Mouse (Mus musculus) midbrain, embryonic 11.5 days (tissue): ENCODE results near the gene Gm49383. TPM values are rescaled to one million over a fixed set of nuclear protein-coding genes. Genes with fewer than 3 reads are reported as not detected.
"Not testable (repeated sequence)": the region's sequence is repeated elsewhere in the genome, so short reads cannot be mapped to it uniquely, and the experiment has no call there.

Source experiments
- ATAC-seq: fragments of 200-750 bp; cut with Nextera tagmentation; 2 replicates; pipeline ENCODE4 v1.8.0; 2017; ENCODE audit warnings: moderate TSS enrichment, moderate library complexity; ENCODE audit not compliant: low FRiP score
- DNase-seq: peaks from one replicate; pipeline ENCODE4 v3.0.0; 2015; ENCODE audit warnings: low spot score; ENCODE audit errors: missing footprints
- H3K27ac ChIP-seq: fragments of 300-500 bp; sonication (generic); 2 replicates; pipeline ENCODE4 v1.5.1; 2014; ENCODE audit warnings: low read depth, low read length
- H3K27me3 ChIP-seq: fragments of 300-500 bp; sonication (generic); 2 replicates; pipeline ENCODE4 v1.6.1; 2014; ENCODE audit warnings: mild to moderate bottlenecking, low read length, moderate library complexity, mixed read lengths; ENCODE audit not compliant: control insufficient read depth, insufficient read depth
- H3K36me3 ChIP-seq: fragments of 300-500 bp; sonication (generic); 2 replicates; pipeline ENCODE4 v1.6.1; 2014; ENCODE audit warnings: mild to moderate bottlenecking, low read length, moderate library complexity, mixed read lengths; ENCODE audit not compliant: control insufficient read depth, insufficient read depth
- H3K4me1 ChIP-seq: fragments of 300-500 bp; sonication (generic); 2 replicates; pipeline ENCODE4 v1.6.1; 2014; ENCODE audit warnings: low read length; ENCODE audit not compliant: control insufficient read depth, insufficient read depth
- H3K4me2 ChIP-seq: fragments of 300-500 bp; sonication (generic); 2 replicates; pipeline ENCODE4 v1.6.1; 2014; ENCODE audit warnings: mild to moderate bottlenecking, moderate library complexity
- H3K4me3 ChIP-seq: fragments of 300-500 bp; sonication (generic); 2 replicates; pipeline ENCODE4 v1.5.1; 2014; ENCODE audit warnings: low read depth, low read length
- H3K9ac ChIP-seq: fragments of 300-500 bp; sonication (generic); 2 replicates; pipeline ENCODE4 v1.6.1; 2014; ENCODE audit warnings: low read length
- H3K9me3 ChIP-seq: fragments of 300-500 bp; sonication (generic); 2 replicates; pipeline ENCODE4 v1.6.1; 2016; ENCODE audit warnings: low read length; ENCODE audit not compliant: control insufficient read depth
- whole genome bisulfite sequencing: fragments of 180-500 bp; shearing (Covaris S2); extraction: QIAGEN DNeasy Blood & Tissue Kit; methylation state at CpG from one replicate; pipeline ENCODE4 v1.1.7; 2014; 5-methylcytosine and 5-hydroxymethylcytosine counted together
- polyA plus RNA-seq: library from polyadenylated mRNA; unstranded; fragments of >200 nt; fragmentation: Nextera tagmentation; extraction: Ambion mirVana; gene quantifications from 2 replicates; pipeline ENCODE4 v1.2.1, GENCODE M21; 2014

The Gm49383 gene
- polyA plus RNA-seq, 1 experiment from 2014 or later, result 38.9 TPM

DNA sequence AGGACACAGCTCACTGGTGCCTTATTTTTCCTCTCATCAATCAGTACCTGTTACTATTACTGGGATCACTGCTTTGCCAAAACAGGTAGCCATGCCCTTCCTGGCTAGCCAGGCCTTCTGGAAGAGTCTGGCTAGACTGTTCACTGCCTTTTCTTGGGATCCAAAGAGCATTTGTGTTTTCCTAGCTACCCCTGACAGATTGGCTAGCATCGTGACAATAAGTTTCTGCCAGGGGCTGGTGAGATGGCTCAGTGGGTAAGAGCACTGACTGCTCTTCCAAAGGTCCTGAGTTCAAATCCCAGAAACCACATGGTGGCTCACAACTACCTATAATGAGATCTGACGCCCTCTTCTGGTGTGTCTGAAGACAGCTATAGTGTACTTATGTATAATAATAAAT lies 36.2 kb downstream of the Gm49383 start:
- not testable (repeated sequence) for H3K36me3 ChIP-seq, H3K4me2 ChIP-seq, H3K4me1 ChIP-seq, ATAC-seq, H3K9ac ChIP-seq, H3K27me3 ChIP-seq, H3K4me3 ChIP-seq, H3K27ac ChIP-seq, H3K9me3 ChIP-seq, DNase-seq
- WGBS, result 75% methylated on average over 2 of the region's 2 CpGs

DNA sequence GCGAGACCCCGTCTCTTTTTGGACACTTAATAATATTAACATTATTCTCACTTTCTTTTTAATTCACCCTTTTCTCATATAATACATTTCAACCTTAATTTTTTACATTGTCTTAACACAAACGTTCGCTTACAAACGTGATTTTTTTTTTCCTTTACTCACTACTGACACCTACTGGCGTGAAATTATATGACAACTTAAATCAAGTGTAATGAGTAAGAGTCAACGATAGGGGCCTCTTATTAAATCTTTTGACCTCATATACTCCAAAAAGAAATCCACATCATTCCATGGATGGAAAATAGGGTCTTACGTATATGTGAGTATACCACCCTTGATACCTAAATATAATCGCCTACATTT lies 37.3 kb downstream of the Gm49383 start:
- WGBS, result 8% methylated on average over 9 of the region's 9 CpGs
- peaks cover 3% of the 10 kb centered on the region; the same call in 1 of the 2 replicates for H3K4me1 ChIP-seq
- ATAC-seq, result no peak; the same call in 1 of the 2 replicates
- H3K27me3 ChIP-seq, result no peaks in the 10 kb centered on the region
- no peak overlapping the region; the same call in 1 of the 2 replicates for H3K4me2 ChIP-seq
- H3K27ac ChIP-seq, result no peak overlapping the region
- no peak overlapping the region for H3K4me3 ChIP-seq
- no peaks in the 10 kb centered on the region; the same call in 1 of the 2 replicates for H3K36me3 ChIP-seq
- DNase-seq, result peak; percentile 97
- H3K9me3 ChIP-seq, result no peaks in the 10 kb centered on the region
- H3K9ac ChIP-seq, result no peak overlapping the region

- H3K27ac ChIP-seq, result peak within 1 kb of the TSS; percentile 83
- not testable (repeated sequence) for H3K27me3 ChIP-seq, H3K4me1 ChIP-seq, H3K9me3 ChIP-seq, H3K36me3 ChIP-seq
- DNase-seq (peak; percentile 100), ATAC-seq (peak; percentile 99)
- peak within 1 kb of the TSS; percentile 71 for H3K4me3 ChIP-seq
- H3K4me2 ChIP-seq, result peak within 1 kb of the TSS; percentile 53
- WGBS, result under 1% methylated on average over 58 of the region's 68 CpGs
- H3K9ac ChIP-seq, result peak within 1 kb of the TSS; percentile 93
These were observed 37.9 kb downstream of the Gm49383 start, which contains the start of gene Rps29 for GRCm38 (mm10) chr12:69158765-69159577. Gene Rps29 (minus strand): TSS chr12:69159186.

GRCm38 (mm10) chr12:69158366-69158764 lies 38.5 kb downstream of the Gm49383 start:
- Histone ChIP-seq H3K27ac (peak overlapping the region; percentile 83), H3K4me3 (peak overlapping the region; percentile 71), H3K9ac (peak overlapping the region; percentile 93), H3K36me3 (no peaks in the 10 kb centered on the region; the same call in 1 of the 2 replicates), H3K4me1 (peaks cover 3% of the 10 kb centered on the region; the same call in 1 of the 2 replicates), H3K4me2 (peak overlapping the region; percentile 53), H3K9me3 (no peaks in the 10 kb centered on the region), H3K27me3 (no peaks in the 10 kb centered on the region)
- ATAC-seq (no peak), DNase-seq (no peak)
- under 1% methylated on average over 19 of the region's 19 CpGs for WGBS

- DNase-seq, result no peak
- Histone ChIP-seq H3K4me1 (peaks cover 3% of the 10 kb centered on the region; the same call in 1 of the 2 replicates), H3K27ac (no peak overlapping the region), H3K9ac (no peak overlapping the region), H3K4me2 (no peak overlapping the region), H3K4me3 (no peak overlapping the region), H3K9me3 (no peaks in the 10 kb centered on the region), H3K27me3 (no peaks in the 10 kb centered on the region), H3K36me3 (no peaks in the 10 kb centered on the region; the same call in 1 of the 2 replicates)
- no peak for ATAC-seq
- WGBS, result 100% methylated on average over 2 of the region's 2 CpGs
These were observed 39.8 kb downstream of the Gm49383 start for GRCm38 (mm10) chr12:69157107-69157506.

DNA sequence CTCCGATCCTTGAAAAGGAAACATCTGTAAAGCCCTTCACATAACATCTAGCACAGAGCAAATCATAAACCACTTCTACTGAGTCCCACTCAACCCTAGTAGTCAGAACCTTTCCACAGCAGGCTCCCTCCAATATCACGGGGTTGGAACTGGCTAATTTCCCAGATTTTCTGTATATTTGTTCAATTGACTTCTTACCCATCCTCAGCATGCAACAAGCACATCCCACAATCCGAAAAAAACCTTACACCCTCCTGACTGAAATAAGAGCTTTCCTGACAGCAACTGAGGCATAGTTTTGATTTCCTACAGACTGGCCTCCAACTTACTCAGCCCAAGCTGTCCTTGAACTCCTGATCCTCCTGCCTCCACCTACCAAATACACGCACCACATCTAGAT lies 40.5 kb downstream of the Gm49383 start:
- ATAC-seq (no peak), DNase-seq (no peak)
- no peak overlapping the region for H3K4me3 ChIP-seq
- H3K9me3 ChIP-seq, result no peaks in the 10 kb centered on the region
- H3K27ac ChIP-seq, result no peak overlapping the region
- no peak overlapping the region for H3K9ac ChIP-seq
- no peaks in the 10 kb centered on the region; the same call in 1 of the 2 replicates for H3K36me3 ChIP-seq
- 91% methylated on average over 4 of the region's 4 CpGs for WGBS
- no peaks in the 10 kb centered on the region for H3K27me3 ChIP-seq
- H3K4me2 ChIP-seq, result no peak overlapping the region
- H3K4me1 ChIP-seq, result peaks cover 3% of the 10 kb centered on the region; the same call in 1 of the 2 replicates

- Histone ChIP-seq H3K4me2 (no peak overlapping the region), H3K27ac (no peak overlapping the region), H3K27me3 (no peaks in the 10 kb centered on the region), H3K4me3 (no peak overlapping the region), H3K9ac (no peak overlapping the region), H3K36me3 (no peaks in the 10 kb centered on the region; the same call in 1 of the 2 replicates), H3K4me1 (peaks cover 3% of the 10 kb centered on the region; the same call in 1 of the 2 replicates), H3K9me3 (no peaks in the 10 kb centered on the region)
- 81% methylated on average over 2 of the region's 2 CpGs for WGBS
- DNase-seq, result no peak
- ATAC-seq, result no peak
These were observed 41.0 kb downstream of the Gm49383 start for GRCm38 (mm10) chr12:69155923-69156322.

DNA sequence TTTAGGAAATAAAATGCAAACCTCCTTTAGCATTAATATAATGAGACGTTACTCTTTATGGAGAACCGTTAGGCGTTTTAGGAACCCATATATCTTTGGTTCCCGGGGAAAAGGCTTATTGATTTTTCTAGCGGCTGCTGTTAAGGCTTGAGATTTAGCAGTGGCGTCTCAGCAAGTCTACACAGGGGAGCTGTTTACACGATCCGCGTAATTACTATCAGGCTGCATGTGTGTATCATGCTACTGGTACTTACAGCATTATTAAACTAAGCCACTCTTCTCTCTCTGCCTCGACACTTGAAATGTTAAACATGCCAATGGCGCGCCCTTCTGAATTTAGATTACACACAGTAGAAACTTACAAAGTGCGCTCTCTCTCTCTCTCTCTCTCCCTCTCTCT lies 46.9 kb downstream of the Gm49383 start:
- DNase-seq (no peak), ATAC-seq (no peak)
- no peaks in the 10 kb centered on the region for H3K9me3 ChIP-seq
- H3K9ac ChIP-seq, result no peak overlapping the region
- H3K27ac ChIP-seq, result no peak overlapping the region
- WGBS, result 85% methylated on average over 13 of the region's 13 CpGs
- no peaks in the 10 kb centered on the region for H3K36me3 ChIP-seq
- H3K4me1 ChIP-seq, result no peaks in the 10 kb centered on the region
- H3K4me2 ChIP-seq, result no peak overlapping the region
- no peaks in the 10 kb centered on the region for H3K27me3 ChIP-seq
- H3K4me3 ChIP-seq, result no peak overlapping the region

GRCm38 (mm10) chr12:69147166-69147735 lies 49.7 kb downstream of the Gm49383 start:
- Histone ChIP-seq H3K4me2 (no peak overlapping the region), H3K9me3 (no peaks in the 10 kb centered on the region), H3K4me1 (no peaks in the 10 kb centered on the region), H3K27ac (no peak overlapping the region), H3K36me3 (no peaks in the 10 kb centered on the region), H3K27me3 (no peaks in the 10 kb centered on the region), H3K9ac (no peak overlapping the region), H3K4me3 (no peak overlapping the region)
- no peak for ATAC-seq
- no peak for DNase-seq
- WGBS, result 94% methylated on average over 5 of the region's 5 CpGs
